Mouse (Mus musculus) liver, postnatal 0 days (tissue): Measurements from ENCODE around the gene Cacna2d4. TPM values are rescaled to one million over a fixed set of nuclear protein-coding genes. Genes with fewer than 3 reads are reported as not detected.

Experiments used
- ATAC-seq: fragments of 200-750 bp; cut with Nextera tagmentation; 2 replicates; pipeline ENCODE4 v1.8.0; 2017; ENCODE audit warnings: mild to moderate bottlenecking, moderate library complexity
- DNase-seq: peaks from one replicate; pipeline ENCODE4 v3.0.0-alpha.2; 2016
- H3K27ac ChIP-seq: fragments of 300-500 bp; sonication (generic); 2 replicates; pipeline ENCODE4 v1.5.1; 2014; ENCODE audit warnings: antibody characterized with exemption, moderate library complexity, mild to moderate bottlenecking, low read depth
- H3K27me3 ChIP-seq: fragments of 300-500 bp; sonication (generic); 2 replicates; pipeline ENCODE4 v1.6.1; 2014; ENCODE audit warnings: low read length, control low read depth, mixed read lengths; ENCODE audit not compliant: insufficient read depth
- H3K36me3 ChIP-seq: fragments of 300-500 bp; sonication (generic); replicated peaks from 2 replicates; pipeline ENCODE4 v1.6.1; 2014; ENCODE audit warnings: mild to moderate bottlenecking, control low read depth, low read length, moderate library complexity, mixed read lengths; ENCODE audit not compliant: insufficient read depth
- H3K4me1 ChIP-seq: fragments of 300-500 bp; sonication (generic); 2 replicates; pipeline ENCODE4 v1.6.1; 2014; ENCODE audit warnings: antibody characterized with exemption, mild to moderate bottlenecking, control low read depth; ENCODE audit not compliant: insufficient read depth
- H3K4me2 ChIP-seq: fragments of 300-500 bp; sonication (generic); 2 replicates; pipeline ENCODE4 v1.6.1; 2014; ENCODE audit warnings: low read depth, mild to moderate bottlenecking, low read length, moderate library complexity, mixed read lengths
- H3K4me3 ChIP-seq: fragments of 300-500 bp; sonication (generic); 2 replicates; pipeline ENCODE4 v1.5.1; 2014; ENCODE audit warnings: low read depth, low read length
- H3K9ac ChIP-seq: fragments of 300-500 bp; sonication (generic); replicated peaks from 2 replicates; pipeline ENCODE4 v1.6.1; 2014; ENCODE audit warnings: mild to moderate bottlenecking, moderate library complexity
- H3K9me3 ChIP-seq: fragments of 300-500 bp; sonication (generic); 2 replicates; pipeline ENCODE4 v1.6.1; 2016; ENCODE audit warnings: mild to moderate bottlenecking, control low read depth, low read length, mixed read lengths
- CTCF ChIP-seq: sonication (generic); IDR thresholded peaks from 2 replicates; pipeline ENCODE4 v1.5.1; 2016; ENCODE audit warnings: antibody characterized with exemption, low read depth
- EP300 ChIP-seq: IDR thresholded peaks from 2 replicates; pipeline ENCODE4 v1.6.1; 2016; ENCODE audit warnings: antibody characterized with exemption, low read depth, mild to moderate bottlenecking
- WGBS: fragments of 180-500 bp; shearing (Covaris S2); extraction: QIAGEN DNeasy Blood & Tissue Kit; methylation state at CpG from one replicate; pipeline ENCODE4 v1.1.7; 2014; ENCODE audit not compliant: insufficient replicate concordance; 5-methylcytosine and 5-hydroxymethylcytosine counted together
- polyA plus RNA-seq: library from polyadenylated mRNA; unstranded; fragments of >200 nt; fragmentation: Nextera tagmentation; extraction: Ambion mirVana; gene quantifications from 2 replicates; pipeline ENCODE4 v1.2.1, GENCODE M21; 2015

Cacna2d4 gene
- polyA plus RNA-seq, 1 experiment from 2014 or later: 0.08 TPM

DNA sequence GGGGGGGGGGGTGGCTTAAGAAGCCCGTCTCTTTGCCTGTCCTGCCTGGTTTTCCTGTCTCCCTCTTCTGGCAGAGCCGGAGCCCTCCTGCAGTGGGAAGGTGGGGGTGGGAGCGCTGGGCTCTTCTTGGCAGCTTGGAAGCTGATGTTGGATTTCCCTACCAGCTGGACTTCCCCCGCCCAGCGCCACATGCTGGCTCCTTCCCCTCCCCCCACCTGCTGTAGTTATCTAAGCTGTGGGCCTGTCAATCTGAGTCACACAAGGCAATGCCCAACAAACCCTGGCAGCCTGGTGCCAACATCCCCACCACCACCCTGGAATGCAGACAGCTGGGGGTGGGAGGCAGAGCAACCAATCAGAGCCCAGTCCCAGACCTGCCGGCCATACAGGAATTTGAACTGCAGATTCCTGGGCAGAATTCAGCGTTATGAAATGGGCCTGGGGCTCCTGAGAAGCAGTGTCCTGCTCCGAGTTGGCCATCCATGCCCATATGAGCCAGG is 92.9 kb downstream of the Cacna2d4 start:
- peaks cover 33% of the 10 kb centered on the region for H3K27me3 ChIP-seq
- 7% methylated on average over 8 of the region's 8 CpGs for WGBS

DNA sequence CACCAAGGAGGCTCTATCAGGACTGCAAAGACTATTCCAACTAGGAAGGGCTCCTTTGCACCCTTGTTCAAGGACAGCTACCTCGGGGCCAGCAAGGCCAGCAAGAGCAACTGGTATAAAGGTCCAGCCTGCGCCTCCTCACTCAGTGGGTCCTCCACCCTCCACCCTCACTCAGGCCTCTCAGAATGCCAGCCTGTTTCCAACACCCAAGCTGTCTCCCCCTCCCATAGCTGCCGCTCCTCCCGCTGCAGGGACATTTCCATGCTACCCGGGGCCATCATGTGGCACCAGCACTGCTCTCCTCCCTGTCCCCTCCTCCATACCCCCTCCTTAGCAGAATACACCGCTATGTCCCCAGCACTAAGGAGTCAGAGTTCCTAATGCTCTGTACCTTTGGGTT is 93.6 kb downstream of the Cacna2d4 start:
- no peak for DNase-seq
- Histone ChIP-seq H3K4me3 (no peak overlapping the region), H3K36me3 (no peaks in the 10 kb centered on the region), H3K9ac (no peak overlapping the region), H3K4me2 (no peak overlapping the region), H3K27ac (no peak overlapping the region), H3K4me1 (no peaks in the 10 kb centered on the region), H3K9me3 (no peaks in the 10 kb centered on the region), H3K27me3 (peaks cover 33% of the 10 kb centered on the region)
- no peak for ATAC-seq
- TF ChIP-seq EP300: no peak
- TF ChIP-seq CTCF: no peak
- WGBS: 12% methylated on average over 6 of the region's 6 CpGs

More for the DNA sequence above, 92.9 kb downstream of the Cacna2d4 start:
- Histone ChIP-seq H3K4me1 (no peaks in the 10 kb centered on the region), H3K4me2 (no peak overlapping the region), H3K9me3 (no peaks in the 10 kb centered on the region), H3K4me3 (no peak overlapping the region), H3K9ac (no peak overlapping the region), H3K36me3 (no peaks in the 10 kb centered on the region), H3K27ac (no peak overlapping the region)
- DNase-seq (no peak), ATAC-seq (no peak)
- TF ChIP-seq EP300: no peak
- no peak for TF ChIP-seq CTCF

DNA sequence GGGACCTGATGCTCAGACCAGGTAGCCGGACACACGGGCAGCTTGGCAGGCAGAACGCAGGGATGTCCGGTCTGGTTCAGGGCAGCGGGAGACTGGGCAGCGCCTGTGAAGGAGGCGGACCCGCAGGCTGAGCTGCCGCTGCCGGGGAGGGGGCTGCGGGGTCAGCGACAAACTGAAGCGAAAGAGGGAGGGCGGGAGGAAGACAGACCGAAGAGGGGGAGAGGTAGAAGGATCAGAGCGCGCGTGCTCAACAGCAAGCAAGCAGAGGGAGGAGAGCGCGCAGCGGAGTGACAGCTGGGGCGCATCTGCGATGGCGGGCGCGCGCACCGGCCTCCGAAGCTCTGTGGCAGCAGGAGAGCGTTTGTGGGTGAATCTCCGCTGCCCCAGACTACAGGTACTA is 94.2 kb downstream of the Cacna2d4 start, which contains the start of gene Lrtm2:
Lrtm2 (minus strand) TSS at position 261 of the 400 bp plus-strand sequence.
- H3K4me3 ChIP-seq: no peak within 1 kb of the TSS
- no peak within 1 kb of the TSS for H3K27ac ChIP-seq
- H3K27me3 ChIP-seq: peaks cover 33% of the 10 kb centered on the region
- H3K4me1 ChIP-seq: no peaks in the 10 kb centered on the region
- no peak for TF ChIP-seq EP300
- no peak for TF ChIP-seq CTCF
- no peaks in the 10 kb centered on the region for H3K36me3 ChIP-seq
- WGBS: 1% methylated on average over 30 of the region's 31 CpGs
- ATAC-seq (no peak), DNase-seq (no peak)
- peak within 1 kb of the TSS; percentile 22; the same call in 1 of the 2 replicates for H3K4me2 ChIP-seq
- H3K9ac ChIP-seq: no peak within 1 kb of the TSS
- no peaks in the 10 kb centered on the region for H3K9me3 ChIP-seq

DNA sequence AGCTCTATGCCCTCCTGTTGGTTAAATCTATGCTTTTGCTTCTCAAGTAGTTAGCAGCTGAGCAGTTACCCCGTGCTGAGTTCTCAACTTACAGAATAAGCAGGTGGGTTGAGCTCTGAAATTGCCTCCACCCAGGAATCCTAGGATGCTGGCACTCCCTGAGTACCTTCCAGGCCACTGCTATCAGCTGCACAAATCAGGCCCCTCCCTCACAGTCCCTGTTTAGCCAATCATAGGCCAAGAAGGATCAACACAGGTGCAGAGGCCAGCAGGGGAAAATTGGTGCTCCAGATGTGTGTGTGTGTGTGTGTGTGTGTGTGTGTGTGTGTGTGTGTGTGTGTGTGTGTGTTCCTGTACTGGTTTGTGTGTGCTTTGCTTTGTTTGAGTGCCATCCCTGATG is 95.8 kb downstream of the Cacna2d4 start:
- ATAC-seq (peak; percentile 40; the same call in 1 of the 2 replicates), DNase-seq (no peak)
- WGBS: 0% methylated on average over 1 of the region's 1 CpGs
- H3K27me3 ChIP-seq: peaks cover 33% of the 10 kb centered on the region
- H3K36me3 ChIP-seq: no peaks in the 10 kb centered on the region
- H3K9me3 ChIP-seq: no peaks in the 10 kb centered on the region
- no peak overlapping the region for H3K4me3 ChIP-seq
- H3K4me1 ChIP-seq: no peaks in the 10 kb centered on the region
- no peak overlapping the region for H3K27ac ChIP-seq
- H3K9ac ChIP-seq: no peak overlapping the region
- H3K4me2 ChIP-seq: no peak overlapping the region
- TF ChIP-seq EP300: no peak
- no peak for TF ChIP-seq CTCF

DNA sequence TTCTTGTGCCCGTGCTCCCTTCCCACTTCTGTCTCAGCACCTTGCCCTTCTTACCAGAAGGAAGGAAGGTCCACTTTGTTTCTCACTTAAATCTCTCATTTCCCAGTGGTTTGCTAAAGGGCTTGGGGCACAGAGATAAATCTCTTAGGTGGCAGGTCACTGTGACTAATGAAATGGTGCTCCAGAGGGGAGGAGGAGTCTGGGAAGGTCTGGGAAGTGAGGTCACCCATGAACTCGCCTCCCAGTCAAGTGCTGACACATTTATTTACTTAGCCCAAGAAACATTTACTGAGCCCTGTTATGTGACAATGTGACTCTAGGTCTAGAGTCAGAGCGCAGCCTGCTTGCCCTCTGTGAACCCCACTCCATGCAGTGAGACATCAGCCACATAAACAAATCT is 96.9 kb downstream of the Cacna2d4 start:
- peak; percentile 85 for ATAC-seq
- peaks cover 33% of the 10 kb centered on the region for H3K27me3 ChIP-seq
- H3K27ac ChIP-seq: no peak overlapping the region
- no peak overlapping the region for H3K9ac ChIP-seq
- TF ChIP-seq EP300: no peak
- no peak for TF ChIP-seq CTCF
- no peak overlapping the region for H3K4me2 ChIP-seq
- WGBS: 20% methylated on average over 3 of the region's 3 CpGs
- H3K4me3 ChIP-seq: no peak overlapping the region
- no peaks in the 10 kb centered on the region for H3K9me3 ChIP-seq
- no peak for DNase-seq
- H3K36me3 ChIP-seq: no peaks in the 10 kb centered on the region
- H3K4me1 ChIP-seq: no peaks in the 10 kb centered on the region

DNA sequence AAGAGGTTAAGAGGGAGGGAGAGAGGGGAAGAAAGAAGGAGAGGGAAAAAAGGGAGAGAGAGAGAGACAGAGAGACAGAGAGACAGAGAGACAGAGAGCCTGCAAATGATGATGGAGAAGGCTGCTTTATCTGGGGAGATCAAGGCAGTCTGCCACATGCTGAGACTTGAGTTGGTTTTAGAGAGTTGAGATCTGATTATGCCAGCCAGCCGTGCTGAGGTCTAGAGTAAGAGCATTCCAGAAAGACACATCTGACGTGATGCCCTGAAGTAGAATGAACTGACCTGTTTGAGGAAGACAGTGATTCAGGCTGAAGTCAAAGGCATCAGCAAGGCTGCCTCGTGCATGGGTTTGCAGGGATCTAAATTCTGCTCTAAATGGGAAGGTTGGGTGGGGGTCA is 97.5 kb downstream of the Cacna2d4 start:
- Histone ChIP-seq H3K4me3 (no peak overlapping the region), H3K9me3 (no peaks in the 10 kb centered on the region), H3K36me3 (no peaks in the 10 kb centered on the region), H3K4me2 (no peak overlapping the region), H3K27me3 (peaks cover 32% of the 10 kb centered on the region), H3K4me1 (no peaks in the 10 kb centered on the region), H3K27ac (no peak overlapping the region), H3K9ac (no peak overlapping the region)
- ATAC-seq: no peak
- 45% methylated on average over 3 of the region's 3 CpGs for WGBS
- no peak for DNase-seq
- no peak for TF ChIP-seq EP300
- no peak for TF ChIP-seq CTCF

DNA sequence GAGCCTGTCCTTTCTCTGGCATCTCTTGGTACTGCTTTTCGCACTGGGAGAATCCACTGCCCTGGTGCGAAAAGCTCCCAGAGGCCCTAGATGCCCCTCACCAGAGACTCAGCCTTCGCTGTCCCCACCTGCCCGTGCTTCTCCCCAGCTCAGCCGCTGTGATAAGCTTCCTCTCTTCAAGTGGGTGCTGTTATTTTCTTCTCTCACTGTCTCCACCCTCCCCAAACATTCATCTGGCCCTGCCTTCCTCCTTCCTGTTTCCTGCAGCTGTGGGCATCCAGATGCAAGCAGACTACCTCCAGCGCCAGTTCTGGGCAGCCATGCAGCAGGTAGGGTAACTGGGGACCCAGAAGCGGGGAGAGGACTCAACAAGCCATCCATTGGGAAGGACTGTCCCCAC is 99.8 kb downstream of the Cacna2d4 start:
- Histone ChIP-seq H3K4me2 (no peak overlapping the region), H3K9ac (no peak overlapping the region), H3K27me3 (peaks cover 10% of the 10 kb centered on the region), H3K27ac (no peak overlapping the region), H3K9me3 (no peaks in the 10 kb centered on the region), H3K4me3 (no peak overlapping the region), H3K4me1 (no peaks in the 10 kb centered on the region), H3K36me3 (no peaks in the 10 kb centered on the region)
- no peak for TF ChIP-seq EP300
- TF ChIP-seq CTCF: no peak
- ATAC-seq: no peak
- DNase-seq: no peak
- 40% methylated on average over 7 of the region's 7 CpGs for WGBS
